Mouse (Mus musculus) activated CD4-positive, CD25-positive, alpha-beta regulatory T cell, adult 9 weeks (primary cell): Measurements from ENCODE around the gene Vmn1r78. TPM values are rescaled to one million over a fixed set of nuclear protein-coding genes. Genes with fewer than 3 reads are reported as not detected.

Source experiments
- polyA plus RNA-seq: library from polyadenylated mRNA; unstranded; fragments of 100-300 nt; shearing (Covaris generic); gene quantifications from one replicate; pipeline ENCODE4 v1.2.1, GENCODE M21; 2017

Gene Vmn1r78
- polyA plus RNA-seq: not detected

DNA sequence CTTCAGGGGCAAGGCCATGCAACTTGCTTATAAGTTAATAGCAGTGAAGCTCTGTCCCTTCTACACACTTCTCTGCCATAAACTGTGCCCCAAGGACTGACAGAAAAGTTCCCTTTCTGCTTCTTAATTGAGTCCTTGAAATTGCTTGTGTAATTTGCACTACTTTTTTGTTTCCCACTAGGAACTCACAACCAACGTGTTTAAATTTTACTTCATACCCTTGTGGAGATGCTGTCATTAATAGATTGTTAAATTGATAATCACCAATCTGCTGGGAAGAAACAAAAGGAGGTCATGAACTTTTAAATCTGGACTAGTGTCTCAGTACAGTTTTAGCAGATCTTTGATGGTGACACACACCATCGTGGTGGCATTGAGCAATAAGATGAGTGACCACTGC lies at the start of gene Vmn1r78:
Vmn1r78 (plus strand) TSS at position 301 of the 400 bp plus-strand sequence.

DNA sequence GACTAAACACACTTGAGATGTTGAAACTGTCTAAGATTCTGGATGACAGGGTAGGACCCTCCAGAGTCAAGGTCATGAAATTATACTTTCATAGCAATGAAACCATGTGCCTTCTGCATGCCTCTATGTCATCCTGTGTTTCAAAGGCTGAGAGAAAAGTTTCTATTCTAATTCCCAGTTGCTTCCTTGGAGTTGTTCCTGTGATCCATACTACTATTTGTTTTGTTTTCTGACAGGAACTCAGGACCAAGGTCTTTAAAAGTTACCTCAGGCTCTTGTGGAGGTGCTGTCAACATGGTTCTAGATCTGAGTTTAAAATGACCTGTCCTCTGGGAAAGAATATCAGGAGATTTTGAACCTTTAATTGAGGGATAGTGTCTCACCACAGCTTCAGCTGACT lies 20.9 kb downstream of the Vmn1r78 start, which contains the start of gene Vmn1r79:
Vmn1r79 (plus strand) TSS at position 301 of the 400 bp plus-strand sequence.

DNA sequence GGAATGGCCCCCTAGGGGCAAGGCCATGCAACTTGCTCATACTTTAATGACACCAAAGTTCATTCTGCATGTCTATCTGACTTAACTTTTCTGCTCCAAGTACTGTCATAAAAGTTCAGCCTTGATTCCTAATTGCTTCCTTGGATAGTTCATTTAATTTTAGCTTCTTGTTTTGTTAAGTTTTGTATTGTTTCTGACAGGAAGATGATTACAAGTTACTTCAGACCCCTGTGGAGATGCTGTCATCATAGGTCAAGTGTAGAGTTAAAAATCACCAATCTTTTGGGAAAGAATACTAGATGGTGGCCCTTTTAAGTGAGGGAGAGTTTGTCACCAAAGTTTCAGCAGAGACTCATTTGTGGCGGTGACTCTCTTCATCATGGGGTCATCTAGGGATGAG lies 38.9 kb downstream of the Vmn1r78 start, which contains the start of gene Vmn1r80:
Vmn1r80 (plus strand) TSS at position 301 of the 400 bp plus-strand sequence.

Other genes starting within 250 kb of the Vmn1r78 start
- gene Vmn1r76, start 212.0 kb upstream of the Vmn1r78 start, polyA plus RNA-seq: 0.05 TPM
- 0.21 TPM for gene Vmn1r77, start 113.5 kb upstream of the Vmn1r78 start, polyA plus RNA-seq
- not detected for gene Vmn1r79, start 21.0 kb downstream of the Vmn1r78 start, polyA plus RNA-seq
- not detected for gene Vmn1r80, start 39.0 kb downstream of the Vmn1r78 start, polyA plus RNA-seq
- not detected for gene Vmn1r81, start 118.0 kb downstream of the Vmn1r78 start, polyA plus RNA-seq
- gene Vmn1r82, start 150.2 kb downstream of the Vmn1r78 start, polyA plus RNA-seq: not detected
- not detected for gene Vmn1r83, start 179.2 kb downstream of the Vmn1r78 start, polyA plus RNA-seq
- gene Vmn1r84, start 219.0 kb downstream of the Vmn1r78 start, polyA plus RNA-seq: not detected